ENCODE assay signal across 9 mouse cellular contexts in genomic region chr1:131279456-131279776, GRCm38 (mm10). TPM values are rescaled to one million over a fixed set of nuclear protein-coding genes. Genes with fewer than 3 reads are reported as not detected.
A peak's percentile ranks its signal among the peaks of the same experiment; 100 is the strongest.
DNase-seq lines count a peak whose midpoint lies in the region; ATAC-seq and TF ChIP-seq lines count a peak whose summit lies in the region.
"Had no signal": no experiment of that assay in that cellular context is flagged by ENCODE, and none has a peak within 500 bp of the region (broad histone marks: within the 10 kb centered on the region; RNA-seq: fewer than 3 reads in every experiment).

Ikbke (minus strand) TSS chr1:131279606.

- no peaks in the 10 kb centered on the region for H3K27me3 ChIP-seq in kidney, postnatal 0 days (ENCODE audit: insufficient read depth, low read length)
- no peaks in the 10 kb centered on the region for H3K27me3 ChIP-seq in hindbrain, embryonic 16.5 days (replicated peaks; ENCODE audit: control insufficient read depth, insufficient read depth, low read length)
- H3K27me3 ChIP-seq in neural tube, embryonic 12.5 days (replicated peaks): no peaks in the 10 kb centered on the region
- H3K27me3 ChIP-seq in midbrain, embryonic 13.5 days: no peaks in the 10 kb centered on the region

- no peak for TF ChIP-seq CTCF in kidney, postnatal 0 days (IDR thresholded peaks at IDR 0.05; ENCODE audit: low read depth)

- 23% methylated on average over 4 of the region's 4 CpGs for WGBS in kidney, postnatal 0 days
- WGBS in hindbrain, embryonic 16.5 days: 45% methylated on average over 4 of the region's 4 CpGs
- 36% methylated on average over 4 of the region's 4 CpGs for WGBS in neural tube, embryonic 12.5 days
- WGBS in midbrain, embryonic 13.5 days: 47% methylated on average over 4 of the region's 4 CpGs

- H3K9me3 ChIP-seq in kidney, postnatal 0 days (replicated peaks; ENCODE audit: low read length): no peaks in the 10 kb centered on the region
- no peaks in the 10 kb centered on the region for H3K9me3 ChIP-seq in hindbrain, embryonic 16.5 days (ENCODE audit: control insufficient read depth, low read length)
- no peaks in the 10 kb centered on the region for H3K9me3 ChIP-seq in neural tube, embryonic 12.5 days
- no peaks in the 10 kb centered on the region for H3K9me3 ChIP-seq in midbrain, embryonic 13.5 days

- peak within 1 kb of the TSS; percentile 38; the same call in 1 of the 2 replicates for H3K9ac ChIP-seq in kidney, postnatal 0 days (ENCODE audit: low read depth, low read length)
- H3K9ac ChIP-seq in hindbrain, embryonic 16.5 days (ENCODE audit: low read depth, low read length): 0 out of 2 replicates have a peak within 1 kb of the TSS, but pooled peaks have one; percentile 4
- H3K9ac ChIP-seq in neural tube, embryonic 12.5 days: no peak within 1 kb of the TSS
- H3K9ac ChIP-seq in midbrain, embryonic 13.5 days (replicated peaks): no peak within 1 kb of the TSS

- no peak within 1 kb of the TSS for H3K27ac ChIP-seq in kidney, postnatal 0 days
- H3K27ac ChIP-seq in hindbrain, embryonic 16.5 days (ENCODE audit: low read depth, low read length): no peak within 1 kb of the TSS
- H3K27ac ChIP-seq in neural tube, embryonic 12.5 days: no peak within 1 kb of the TSS
- H3K27ac ChIP-seq in midbrain, embryonic 13.5 days: no peak within 1 kb of the TSS

- ATAC-seq in kidney, postnatal 0 days (replicated peaks; ENCODE audit: low FRiP score, low read depth): no peak
- no peak for ATAC-seq in hindbrain, embryonic 16.5 days
- no peak for ATAC-seq in neural tube, embryonic 12.5 days (ENCODE audit: low FRiP score, low read depth)
- no peak for ATAC-seq in midbrain, embryonic 13.5 days

- no peaks in the 10 kb centered on the region for H3K36me3 ChIP-seq in kidney, postnatal 0 days (ENCODE audit: insufficient read depth, low read length)
- H3K36me3 ChIP-seq in hindbrain, embryonic 16.5 days (ENCODE audit: control insufficient read depth, insufficient read depth, low read length): no peaks in the 10 kb centered on the region
- H3K36me3 ChIP-seq in neural tube, embryonic 12.5 days: no peaks in the 10 kb centered on the region
- H3K36me3 ChIP-seq in midbrain, embryonic 13.5 days: no peaks in the 10 kb centered on the region

- H3K4me3 ChIP-seq in kidney, postnatal 0 days (replicated peaks; ENCODE audit: low read depth, low read length): peak within 1 kb of the TSS; percentile 35
- 0 out of 2 replicates have a peak within 1 kb of the TSS, but pooled peaks have one; percentile 20 for H3K4me3 ChIP-seq in hindbrain, embryonic 16.5 days (ENCODE audit: low read length)
- H3K4me3 ChIP-seq in neural tube, embryonic 12.5 days: no peak within 1 kb of the TSS
- H3K4me3 ChIP-seq in midbrain, embryonic 13.5 days (replicated peaks): no peak within 1 kb of the TSS

- peak within 1 kb of the TSS; percentile 54 for H3K4me2 ChIP-seq in kidney, postnatal 0 days (ENCODE audit: low read length)
- H3K4me2 ChIP-seq in hindbrain, embryonic 16.5 days (ENCODE audit: low read length): peak within 1 kb of the TSS; percentile 35; the same call in 1 of the 2 replicates
- peak within 1 kb of the TSS; percentile 31 for H3K4me2 ChIP-seq in neural tube, embryonic 12.5 days (replicated peaks)
- H3K4me2 ChIP-seq in midbrain, embryonic 13.5 days (replicated peaks): no peak within 1 kb of the TSS

- DNase-seq in kidney, postnatal 0 days (ENCODE audit: low spot score): peak; percentile 57
- DNase-seq in kidney, postnatal 25 days: no peak
- no peak for DNase-seq in adrenal gland, postnatal 25 days
- DNase-seq in cerebellum, postnatal 4 days (ENCODE audit: low spot score in 2 of 2): no peak
- no peak for DNase-seq in cerebellum, postnatal 10 days
- DNase-seq: cerebellum, adult 11-12 months had no signal

- no peaks in the 10 kb centered on the region for H3K4me1 ChIP-seq in kidney, postnatal 0 days (replicated peaks; ENCODE audit: insufficient read depth, low read length)
- no peaks in the 10 kb centered on the region for H3K4me1 ChIP-seq in hindbrain, embryonic 16.5 days (ENCODE audit: control insufficient read depth, insufficient read depth, low read depth, low read length)
- no peaks in the 10 kb centered on the region for H3K4me1 ChIP-seq in neural tube, embryonic 12.5 days
- H3K4me1 ChIP-seq in midbrain, embryonic 13.5 days (replicated peaks): 0 out of 2 replicates have a peak, but pooled peaks cover 3% of the 10 kb centered on the region

RNA-seq across cellular contexts. Expression of gene Ikbke, which starts in this region (rescaled TPM):
- polyA plus RNA-seq in kidney, postnatal 0 days (2015; fragmentation: Nextera tagmentation; extraction: Ambion mirVana): 3.0 TPM in 2 replicates
- 13.2 and 18.5 TPM in 2 replicates for total RNA-seq in adrenal gland, postnatal 25 days (2021)
- polyA plus RNA-seq in hindbrain, embryonic 16.5 days (2015; fragmentation: Nextera tagmentation; extraction: Ambion mirVana): 0.76 and 1.3 TPM in 2 replicates
- polyA plus RNA-seq in neural tube, embryonic 12.5 days (2016; fragmentation: Nextera tagmentation; extraction: Ambion mirVana): 0.75 and 1.0 TPM in 2 replicates
- 0.72 and 0.73 TPM in 2 replicates for polyA plus RNA-seq in midbrain, embryonic 13.5 days (2015; fragmentation: Nextera tagmentation; extraction: Ambion mirVana)

Comparison
In these comparisons a context has a peak if more than half of its experiments do, and no peak if none do; other contexts are left out.
1. H3K4me3 ChIP-seq: peak in kidney, postnatal 0 days (single experiment) and hindbrain, embryonic 16.5 days (single experiment); none in neural tube, embryonic 12.5 days (single experiment) and midbrain, embryonic 13.5 days (single experiment).
2. H3K9ac ChIP-seq: peak in kidney, postnatal 0 days (single experiment) and hindbrain, embryonic 16.5 days (single experiment); none in neural tube, embryonic 12.5 days (single experiment) and midbrain, embryonic 13.5 days (single experiment).